Mouse (Mus musculus) kidney, embryonic 14.5 days (tissue): ENCODE results near the gene Satb1. TPM values are rescaled to one million over a fixed set of nuclear protein-coding genes. Genes with fewer than 3 reads are reported as not detected.
A peak's percentile ranks its signal among the peaks of the same experiment; 100 is the strongest.

Source experiments
- ATAC-seq: fragments of 200-750 bp; cut with Nextera tagmentation; 2 replicates; pipeline ENCODE4 v1.8.0; 2017; ENCODE audit warnings: moderate number of reproducible peaks, mild to moderate bottlenecking, moderate TSS enrichment, moderate library complexity; ENCODE audit not compliant: low FRiP score, low TSS enrichment
- H3K27ac ChIP-seq: fragments of 300-500 bp; sonication (generic); 2 replicates; pipeline ENCODE4 v1.5.1; 2014; ENCODE audit warnings: low read depth, mild to moderate bottlenecking, low read length, moderate library complexity, mixed read lengths
- H3K27me3 ChIP-seq: fragments of 300-500 bp; sonication (generic); 2 replicates; pipeline ENCODE4 v1.6.1; 2014; ENCODE audit warnings: mild to moderate bottlenecking, low read length; ENCODE audit not compliant: control insufficient read depth, insufficient read depth
- H3K36me3 ChIP-seq: fragments of 300-500 bp; sonication (generic); 2 replicates; pipeline ENCODE4 v1.6.1; 2014; ENCODE audit warnings: low read length, mixed read lengths; ENCODE audit not compliant: control insufficient read depth, insufficient read depth
- H3K4me1 ChIP-seq: fragments of 300-500 bp; sonication (generic); 2 replicates; pipeline ENCODE4 v1.6.1; 2014; ENCODE audit warnings: low read length, mixed read lengths; ENCODE audit not compliant: control insufficient read depth, insufficient read depth
- H3K4me2 ChIP-seq: fragments of 300-500 bp; sonication (generic); replicated peaks from 2 replicates; pipeline ENCODE4 v1.6.1; 2014; ENCODE audit warnings: low read depth, mild to moderate bottlenecking, low read length
- H3K4me3 ChIP-seq: fragments of 300-500 bp; sonication (generic); 2 replicates; pipeline ENCODE4 v1.5.1; 2014; ENCODE audit warnings: mild to moderate bottlenecking, low read length
- H3K9ac ChIP-seq: fragments of 300-500 bp; sonication (generic); 2 replicates; pipeline ENCODE4 v1.6.1; 2014; ENCODE audit warnings: low read depth, mild to moderate bottlenecking, low read length, moderate library complexity
- H3K9me3 ChIP-seq: fragments of 300-500 bp; sonication (generic); 2 replicates; pipeline ENCODE4 v1.6.1; 2016; ENCODE audit warnings: low read length; ENCODE audit not compliant: control insufficient read depth
- WGBS: fragments of 180-500 bp; shearing (Covaris S2); extraction: QIAGEN DNeasy Blood & Tissue Kit; methylation state at CpG from one replicate; pipeline ENCODE4 v1.1.7; 2014; 5-methylcytosine and 5-hydroxymethylcytosine counted together
- polyA plus RNA-seq: library from polyadenylated mRNA; unstranded; fragments of >200 nt; fragmentation: Nextera tagmentation; extraction: Ambion mirVana; gene quantifications from 2 replicates; pipeline ENCODE4 v1.2.1, GENCODE M21; 2014

Satb1 gene
- polyA plus RNA-seq: 9.0 and 12.7 TPM in 2 replicates

GRCm38 (mm10) chr17:51832900-51833577 is at the start of gene Satb1:
Gene Satb1 (minus strand): TSS chr17:51833290.
- H3K4me2 ChIP-seq: peak within 1 kb of the TSS; percentile 97
- H3K36me3 ChIP-seq: no peaks in the 10 kb centered on the region
- 0 out of 2 replicates have a peak, but pooled peaks cover 7% of the 10 kb centered on the region for H3K4me1 ChIP-seq
- peak within 1 kb of the TSS; percentile 68 for H3K4me3 ChIP-seq
- WGBS: 1% methylated on average over 30 of the region's 52 CpGs
- peaks cover 65% of the 10 kb centered on the region for H3K27me3 ChIP-seq
- peak; percentile 91 for ATAC-seq
- H3K9ac ChIP-seq: peak within 1 kb of the TSS; percentile 50
- no peaks in the 10 kb centered on the region for H3K9me3 ChIP-seq
- H3K27ac ChIP-seq: no peak within 1 kb of the TSS

- no peak overlapping the region for H3K4me2 ChIP-seq
- ATAC-seq: no peak
- no peak overlapping the region for H3K9ac ChIP-seq
- no peaks in the 10 kb centered on the region for H3K36me3 ChIP-seq
- H3K27me3 ChIP-seq: no peaks in the 10 kb centered on the region
- no peak overlapping the region for H3K4me3 ChIP-seq
- no peaks in the 10 kb centered on the region for H3K9me3 ChIP-seq
- H3K27ac ChIP-seq: no peak overlapping the region
- WGBS: 81% methylated on average over 12 of the region's 12 CpGs
- H3K4me1 ChIP-seq: no peaks in the 10 kb centered on the region
Measured at GRCm38 (mm10) chr17:51882566-51882965, 49.5 kb upstream of the Satb1 start.

GRCm38 (mm10) chr17:51880895-51881622 is 48.0 kb upstream of the Satb1 start:
- no peak overlapping the region for H3K4me2 ChIP-seq
- ATAC-seq: no peak
- H3K4me3 ChIP-seq: no peak overlapping the region
- no peak overlapping the region for H3K9ac ChIP-seq
- H3K27me3 ChIP-seq: no peaks in the 10 kb centered on the region
- no peaks in the 10 kb centered on the region for H3K9me3 ChIP-seq
- 84% methylated on average over 8 of the region's 8 CpGs for WGBS
- no peak overlapping the region for H3K27ac ChIP-seq
- no peaks in the 10 kb centered on the region for H3K36me3 ChIP-seq
- H3K4me1 ChIP-seq: no peaks in the 10 kb centered on the region

- Histone ChIP-seq H3K9ac (no peak overlapping the region), H3K9me3 (no peaks in the 10 kb centered on the region), H3K4me2 (no peak overlapping the region), H3K36me3 (no peaks in the 10 kb centered on the region), H3K27me3 (no peaks in the 10 kb centered on the region), H3K4me3 (no peak overlapping the region), H3K4me1 (no peaks in the 10 kb centered on the region), H3K27ac (no peak overlapping the region)
- 42% methylated on average over 9 of the region's 9 CpGs for WGBS
- no peak for ATAC-seq
Measured at GRCm38 (mm10) chr17:51880221-51880620, 47.1 kb upstream of the Satb1 start.

GRCm38 (mm10) chr17:51879736-51880135 is 46.6 kb upstream of the Satb1 start:
- no peaks in the 10 kb centered on the region for H3K4me1 ChIP-seq
- no peaks in the 10 kb centered on the region for H3K27me3 ChIP-seq
- no peak overlapping the region for H3K9ac ChIP-seq
- no peaks in the 10 kb centered on the region for H3K36me3 ChIP-seq
- no peaks in the 10 kb centered on the region for H3K9me3 ChIP-seq
- WGBS: 87% methylated on average over 5 of the region's 5 CpGs
- no peak overlapping the region for H3K4me3 ChIP-seq
- H3K27ac ChIP-seq: no peak overlapping the region
- ATAC-seq: no peak
- H3K4me2 ChIP-seq: no peak overlapping the region

GRCm38 (mm10) chr17:51879171-51879570 is 46.1 kb upstream of the Satb1 start:
- Histone ChIP-seq H3K4me2 (no peak overlapping the region), H3K27ac (no peak overlapping the region), H3K36me3 (no peaks in the 10 kb centered on the region), H3K4me1 (no peaks in the 10 kb centered on the region), H3K27me3 (no peaks in the 10 kb centered on the region), H3K4me3 (no peak overlapping the region), H3K9me3 (no peaks in the 10 kb centered on the region), H3K9ac (no peak overlapping the region)
- WGBS: 55% methylated on average over 2 of the region's 2 CpGs
- no peak for ATAC-seq

- WGBS: 91% methylated on average over 5 of the region's 5 CpGs
- H3K9me3 ChIP-seq: no peaks in the 10 kb centered on the region
- no peaks in the 10 kb centered on the region for H3K27me3 ChIP-seq
- no peak overlapping the region for H3K27ac ChIP-seq
- no peak overlapping the region for H3K4me2 ChIP-seq
- no peaks in the 10 kb centered on the region for H3K4me1 ChIP-seq
- ATAC-seq: no peak
- no peak overlapping the region for H3K4me3 ChIP-seq
- H3K9ac ChIP-seq: no peak overlapping the region
- no peaks in the 10 kb centered on the region for H3K36me3 ChIP-seq
Measured at GRCm38 (mm10) chr17:51876471-51876870, 43.4 kb upstream of the Satb1 start.

- Histone ChIP-seq H3K4me1 (no peaks in the 10 kb centered on the region), H3K27me3 (no peaks in the 10 kb centered on the region), H3K36me3 (no peaks in the 10 kb centered on the region), H3K9me3 (no peaks in the 10 kb centered on the region), H3K4me2 (no peak overlapping the region), H3K4me3 (no peak overlapping the region), H3K9ac (no peak overlapping the region), H3K27ac (no peak overlapping the region)
- ATAC-seq: no peak
- 89% methylated on average over 4 of the region's 4 CpGs for WGBS
Measured at GRCm38 (mm10) chr17:51857616-51858015, 24.5 kb upstream of the Satb1 start.

GRCm38 (mm10) chr17:51856332-51856731 is 23.2 kb upstream of the Satb1 start:
- Histone ChIP-seq H3K9ac (no peak overlapping the region), H3K27ac (no peak overlapping the region), H3K4me3 (no peak overlapping the region), H3K4me2 (no peak overlapping the region), H3K27me3 (no peaks in the 10 kb centered on the region), H3K36me3 (no peaks in the 10 kb centered on the region), H3K4me1 (no peaks in the 10 kb centered on the region), H3K9me3 (no peaks in the 10 kb centered on the region)
- no peak for ATAC-seq
- 84% methylated on average over 3 of the region's 3 CpGs for WGBS
